Mouse (Mus musculus) E14TG2a.4 (cell line): Measurements from ENCODE around the gene Ptgir.

Experiments used
- H3K27me3 ChIP-seq: 2 replicates; pipeline ENCODE4 v1.6.1; 2014; ENCODE audit warnings: low read length, control low read depth; ENCODE audit not compliant: insufficient read depth
- H3K36me3 ChIP-seq: 2 replicates; pipeline ENCODE4 v1.6.1; 2014; ENCODE audit warnings: low read length, control low read depth; ENCODE audit not compliant: insufficient read depth
- H3K4me1 ChIP-seq: replicated peaks from 2 replicates; pipeline ENCODE4 v1.6.1; 2014; ENCODE audit warnings: low read depth, low read length, control low read depth
- H3K4me3 ChIP-seq: replicated peaks from 2 replicates; pipeline ENCODE4 v1.5.1; 2014; ENCODE audit warnings: mild to moderate bottlenecking, low read length
- H3K9me3 ChIP-seq: 2 replicates; pipeline ENCODE4 v1.6.1; 2014; ENCODE audit warnings: low read length, control low read depth
- CTCF ChIP-seq: conservative IDR thresholded peaks from 2 replicates; pipeline ENCODE4 v1.5.1; 2014; ENCODE audit warnings: low read length
- NANOG ChIP-seq: IDR thresholded peaks from 2 replicates; pipeline ENCODE4 v1.6.1; 2014; ENCODE audit warnings: borderline replicate concordance, low read length, mixed read lengths
- POU5F1 ChIP-seq: IDR thresholded peaks from 2 replicates; pipeline ENCODE4 v1.6.1; 2014; ENCODE audit warnings: low read length, borderline replicate concordance

Ptgir gene

GRCm38 (mm10) chr7:16956410-16957265 is 50.3 kb downstream of the Ptgir start:
- peaks cover 17% of the 10 kb centered on the region for H3K27me3 ChIP-seq
- H3K36me3 ChIP-seq = no peaks in the 10 kb centered on the region
- no peaks in the 10 kb centered on the region for H3K9me3 ChIP-seq
- no peak overlapping the region for H3K4me3 ChIP-seq
- peaks cover 28% of the 10 kb centered on the region for H3K4me1 ChIP-seq
- no peak for TF ChIP-seq NANOG
- no peak for TF ChIP-seq POU5F1
- no peak for TF ChIP-seq CTCF

DNA sequence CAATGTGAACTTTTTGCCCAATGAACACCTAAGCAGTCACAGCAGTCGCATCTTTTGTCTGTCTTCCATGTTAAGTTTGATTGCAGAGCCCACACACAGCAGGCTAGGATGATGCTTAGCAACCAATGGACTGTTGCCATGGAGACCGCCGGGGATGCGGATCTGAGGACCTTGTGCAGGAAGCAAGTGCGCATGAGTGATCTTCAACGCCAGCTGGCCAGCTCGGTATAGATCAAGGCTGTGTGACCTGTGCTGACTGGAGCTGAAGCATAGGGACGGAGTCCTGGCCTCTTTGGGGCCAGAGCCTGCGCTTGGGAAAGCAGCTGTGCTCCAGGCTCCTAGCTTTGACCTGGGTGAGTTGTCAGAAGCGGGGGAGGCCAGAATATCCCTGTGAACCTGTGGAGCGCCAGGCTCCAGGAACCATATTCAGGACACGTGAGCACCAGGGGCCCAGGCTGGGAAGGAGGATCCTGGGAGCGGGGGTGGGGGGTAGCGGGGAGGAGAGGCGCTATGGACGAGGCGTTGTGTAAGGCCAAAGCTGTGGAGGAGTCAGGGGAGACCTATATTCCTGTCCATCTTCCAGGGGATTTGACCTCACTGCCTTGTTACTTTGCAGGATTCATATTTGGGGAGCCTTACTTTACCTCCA is 53.4 kb downstream of the Ptgir start, which contains the start of gene Pnmal1:
Gene Pnmal1, plus strand, starts transcription at position 141 of the 649 bp plus-strand sequence.
- Histone ChIP-seq H3K4me3 (no peak within 1 kb of the TSS), H3K4me1 (peaks cover 21% of the 10 kb centered on the region), H3K9me3 (no peaks in the 10 kb centered on the region), H3K27me3 (peaks cover 21% of the 10 kb centered on the region), H3K36me3 (no peaks in the 10 kb centered on the region)
- TF ChIP-seq POU5F1 (no peak), CTCF (no peak), NANOG (no peak)
